Mouse (Mus musculus) left cerebral cortex, adult 2 months (tissue): ENCODE results near the gene Sirt6. TPM values are rescaled to one million over a fixed set of nuclear protein-coding genes. Genes with fewer than 3 reads are reported as not detected.
"Not testable (repeated sequence)": the region's sequence is repeated elsewhere in the genome, so short reads cannot be mapped to it uniquely, and the experiment has no call there.

ENCODE experiments used
- DNase-seq, 2 experiments: peaks; one replicate each; pipeline ENCODE4 v3.0.0; 2021 to 2022; ENCODE audit warnings: low spot score in 2 of 2, mixed read lengths in 1 of 2; ENCODE audit errors: extremely low spot score in 1 of 2
- H3K27ac ChIP-seq: fragments of 200-600 bp; 2 replicates; pipeline ENCODE4 v1.8.1; 2022
- H3K4me3 ChIP-seq: fragments of 200-600 bp; 2 replicates; pipeline ENCODE4 v1.8.1; 2022
- CTCF ChIP-seq: fragments of 200-600 bp; IDR thresholded peaks from 2 replicates; pipeline ENCODE4 v1.8.1; 2022; ENCODE audit warnings: antibody characterized with exemption, mild to moderate bottlenecking, moderate library complexity
- intact Hi-C: fragments of 180-260 bp; cut with DNase I; formaldehyde crosslinking; loops from one replicate; pipeline ENCODE4 v1.15.1; 2025
- total RNA-seq, 2 experiments: library from RNA; stranded (reverse); gene quantifications; 2 replicates each; pipeline ENCODE4 v1.2.3; 2021

The Sirt6 gene
- total RNA-seq, 2 experiments from 2014 or later, result 26.8 to 28.6 TPM

DNA sequence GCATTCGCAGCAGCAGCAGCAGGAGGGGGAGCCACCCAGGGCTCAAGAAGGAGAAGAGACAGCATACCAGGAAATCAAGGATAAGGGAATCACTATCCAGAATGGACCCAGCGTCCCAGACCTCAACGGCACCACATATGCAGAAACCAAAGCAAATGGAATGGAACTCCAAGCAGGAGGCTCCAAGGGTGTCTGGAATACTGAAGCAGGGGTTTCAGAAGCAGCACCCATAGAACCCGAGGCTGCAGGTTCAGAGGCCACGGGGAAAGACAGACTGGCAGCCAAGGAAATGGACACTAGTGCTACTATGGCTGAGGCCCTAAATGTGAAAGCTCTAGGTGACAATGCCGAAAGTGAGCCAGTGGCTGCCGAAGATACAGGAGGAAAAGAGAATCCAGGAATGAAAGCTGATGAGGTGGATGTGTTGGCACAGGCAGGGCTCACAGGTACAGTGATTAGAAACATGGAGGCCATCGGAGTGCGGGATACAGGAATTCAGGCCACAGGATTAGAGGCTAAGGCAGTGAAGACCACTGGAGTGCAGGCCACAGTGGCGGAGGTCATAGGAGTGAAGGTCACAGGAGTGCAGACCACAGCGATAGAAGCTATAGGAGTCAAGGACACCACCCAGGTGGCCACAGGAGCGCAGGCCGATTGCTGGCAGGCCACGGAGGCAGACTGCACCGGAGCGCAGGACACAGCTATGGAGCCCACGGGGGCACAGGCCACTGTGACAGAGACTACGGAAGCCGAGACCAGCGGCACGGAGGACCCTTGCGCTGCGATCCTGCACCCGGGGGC, 15.3 kb upstream of the Sirt6 start:
- H3K4me3 ChIP-seq, result peak overlapping the region; percentile 95
- peak overlapping the region; percentile 99 for H3K27ac ChIP-seq
- no peak for DNase-seq
- no peak for TF ChIP-seq CTCF
- intact Hi-C loops, result loop anchor here (5.0 to 10.0 kb wide), 2 partner anchors 529 to 982 kb away; partner anchors contain the start of genes 1190007I07Rik and Tdg

DNA sequence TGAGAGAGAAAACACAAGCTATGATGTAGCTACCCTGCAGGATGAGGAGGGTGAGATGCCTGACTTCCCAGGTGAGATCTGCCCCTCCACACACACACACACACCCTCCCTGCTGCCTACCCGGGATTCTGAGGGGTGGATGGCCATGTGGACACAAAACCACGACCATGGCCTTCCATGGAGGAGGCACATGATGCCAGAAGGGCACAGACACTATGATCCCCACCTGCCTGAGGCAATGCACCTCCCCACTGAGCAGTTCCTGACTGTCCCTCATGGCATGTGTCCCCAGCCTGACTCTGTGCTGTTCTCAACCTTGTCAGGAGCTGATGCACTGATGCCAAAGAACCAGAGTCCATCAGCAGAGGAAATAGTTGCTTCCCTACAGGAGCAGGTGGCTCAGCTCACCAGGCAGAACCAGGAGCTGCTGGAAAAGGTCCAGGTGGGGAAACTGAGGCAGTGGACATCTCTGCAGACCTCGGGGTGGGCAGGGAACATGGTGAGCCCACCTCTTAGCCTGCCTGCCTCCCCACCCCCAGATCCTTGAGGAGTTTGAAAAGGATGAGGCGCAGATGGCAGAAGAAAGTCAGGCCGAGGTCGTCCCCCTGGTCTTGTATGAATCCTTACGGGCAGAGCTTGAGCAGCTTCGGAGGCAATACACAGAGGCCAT, 14.5 kb upstream of the Sirt6 start:
- intact Hi-C loops, result loop anchor here (5.0 to 10.0 kb wide), 2 partner anchors 530 to 983 kb away; partner anchors contain the start of genes 1190007I07Rik and Tdg
- H3K27ac ChIP-seq, result peak overlapping the region; percentile 99; the same call in 1 of the 2 replicates
- H3K4me3 ChIP-seq, result peak overlapping the region; percentile 95
- DNase-seq, result no peak
- TF ChIP-seq CTCF, result no peak

DNA sequence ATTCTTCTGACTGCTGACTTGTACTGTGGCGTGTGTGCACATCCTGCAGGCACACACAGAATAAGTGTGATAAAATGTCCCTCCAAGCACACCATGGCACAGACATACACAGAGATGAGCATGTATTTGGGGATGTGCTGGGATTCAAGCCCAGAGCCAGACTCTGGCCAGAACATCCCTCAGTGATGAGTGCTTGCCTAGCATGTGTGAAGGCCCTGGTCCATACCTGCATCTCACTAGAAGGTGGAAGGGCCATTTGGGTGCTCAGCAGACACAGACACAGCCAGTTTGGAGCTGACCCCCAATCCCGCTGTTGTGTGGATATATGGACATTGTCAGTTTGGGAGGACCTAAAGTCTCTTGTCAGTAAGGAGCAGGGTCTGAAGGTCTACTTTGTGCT, 14.0 kb upstream of the Sirt6 start:
- TF ChIP-seq CTCF, result no peak
- intact Hi-C loops, result loop anchor here (5.0 to 10.0 kb wide), 2 partner anchors 531 to 983 kb away; partner anchors contain the start of genes 1190007I07Rik and Tdg
- no peak overlapping the region for H3K4me3 ChIP-seq
- no peak for DNase-seq
- H3K27ac ChIP-seq, result no peak overlapping the region

DNA sequence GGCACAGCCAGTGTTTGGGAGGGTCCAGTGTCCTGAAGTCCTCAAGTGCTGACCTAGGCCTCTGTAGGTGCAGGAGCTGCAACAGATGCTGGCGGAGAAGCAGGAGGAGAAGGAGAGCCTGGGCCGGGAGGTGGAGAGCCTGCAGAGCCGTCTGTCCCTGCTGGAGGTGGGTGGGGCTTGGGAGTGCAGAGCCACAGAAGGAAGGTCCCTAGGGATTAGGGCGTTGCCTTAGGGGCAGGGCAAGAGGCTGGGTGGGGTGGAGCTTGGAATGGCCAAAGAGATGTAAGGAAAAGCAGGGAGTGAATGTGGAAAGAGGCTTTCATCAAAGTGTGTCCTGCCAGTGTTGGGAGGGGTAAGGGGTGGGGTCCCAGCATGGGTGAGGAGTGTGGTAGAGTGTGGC, 13.2 kb upstream of the Sirt6 start:
- not testable (repeated sequence) for H3K4me3 ChIP-seq, H3K27ac ChIP-seq, DNase-seq
- intact Hi-C loops, result loop anchor here (5.0 to 10.0 kb wide), 2 partner anchors 531 to 984 kb away; partner anchors contain the start of genes 1190007I07Rik and Tdg

DNA sequence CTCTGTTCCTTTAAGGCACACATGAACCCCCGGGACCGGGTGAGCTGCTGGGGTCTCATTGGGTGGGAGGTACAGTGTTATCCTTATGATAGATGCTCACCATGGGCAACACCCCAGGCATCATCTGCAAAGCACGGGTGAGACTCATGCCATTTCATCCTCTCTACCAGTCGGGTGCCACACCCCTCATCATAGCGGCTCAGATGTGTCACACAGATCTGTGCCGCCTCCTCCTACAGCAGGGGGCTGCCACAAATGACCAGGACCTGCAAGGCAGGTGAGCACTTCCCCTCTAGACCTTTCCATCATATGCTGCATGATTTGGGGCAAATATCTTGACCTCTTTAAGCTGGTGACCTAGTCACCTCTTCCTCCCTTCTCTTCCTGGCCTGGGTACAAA, 10.5 kb upstream of the Sirt6 start:
- intact Hi-C loops, result no loop called here
- TF ChIP-seq CTCF, result no peak
- H3K27ac ChIP-seq, result no peak overlapping the region
- no peak for DNase-seq
- no peak overlapping the region for H3K4me3 ChIP-seq

DNA sequence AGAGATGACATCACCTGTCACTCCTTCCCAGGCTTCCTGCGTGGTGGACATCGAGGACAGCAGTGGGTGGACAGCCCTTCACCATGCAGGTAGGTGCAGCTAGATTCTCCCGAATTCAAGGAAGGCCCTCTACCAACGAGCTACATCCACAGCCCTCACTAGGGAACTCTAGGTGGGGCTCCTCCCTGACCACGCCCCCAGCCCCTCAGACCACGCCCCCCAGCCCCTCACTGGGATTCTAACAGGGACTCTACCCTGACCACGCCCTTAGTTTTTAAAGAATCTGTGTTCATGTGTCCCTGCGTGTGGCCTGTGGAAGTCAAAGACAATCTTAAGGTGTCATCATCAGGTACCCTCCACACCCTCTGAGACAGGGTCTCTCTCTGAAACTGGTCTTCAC, 8.7 kb upstream of the Sirt6 start:
- no peak overlapping the region for H3K27ac ChIP-seq
- no peak for TF ChIP-seq CTCF
- no peak overlapping the region for H3K4me3 ChIP-seq
- intact Hi-C loops, result no loop called here
- no peak for DNase-seq

DNA sequence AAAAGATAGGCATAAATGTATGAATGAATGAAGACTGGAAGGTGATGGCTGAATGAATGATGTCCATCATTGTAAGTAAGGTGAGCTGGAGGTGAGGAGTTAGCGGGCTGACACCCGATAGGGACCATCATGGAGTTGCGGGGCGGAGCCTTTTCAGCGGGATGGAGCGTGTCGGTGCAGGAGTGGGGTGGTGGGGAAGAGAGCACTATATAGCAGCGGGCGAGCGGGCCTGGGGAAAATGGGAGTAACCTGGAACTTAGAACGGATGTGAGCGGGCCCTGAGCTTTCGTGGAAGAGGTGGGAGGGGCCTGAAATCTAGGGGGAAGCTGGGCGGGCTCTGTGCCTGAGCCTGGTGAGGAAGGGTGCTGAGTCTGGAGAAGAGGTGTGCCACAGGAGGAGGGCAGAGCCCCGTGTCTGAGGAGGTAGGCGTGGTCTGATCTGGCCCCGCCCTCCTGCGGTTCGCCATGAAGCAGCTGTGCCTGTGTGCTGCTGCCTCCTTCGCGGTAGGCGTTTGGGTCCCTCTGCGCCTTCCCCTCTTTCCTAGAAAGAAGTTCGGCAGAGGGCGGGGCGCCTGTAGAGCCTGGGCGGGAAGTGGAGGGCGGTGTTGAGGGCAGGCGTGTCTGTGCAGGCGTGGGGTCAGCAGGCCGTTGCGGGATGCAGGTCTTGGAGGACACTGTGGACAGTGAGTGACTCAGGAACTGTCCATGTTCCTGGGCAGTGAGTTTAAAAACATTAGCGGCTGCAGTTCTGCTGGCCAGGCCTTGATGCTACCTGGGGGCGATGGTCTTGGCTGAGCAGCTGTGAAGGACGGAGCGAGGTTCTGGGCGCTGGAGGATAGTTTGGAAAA, 5.9 kb upstream of the Sirt6 start:
- intact Hi-C loops, result no loop called here
- Histone ChIP-seq H3K4me3 (peak overlapping the region; percentile 54), H3K27ac (peak overlapping the region; percentile 37)
- no peak for TF ChIP-seq CTCF
- peak; percentile 82 to 85 for DNase-seq

DNA sequence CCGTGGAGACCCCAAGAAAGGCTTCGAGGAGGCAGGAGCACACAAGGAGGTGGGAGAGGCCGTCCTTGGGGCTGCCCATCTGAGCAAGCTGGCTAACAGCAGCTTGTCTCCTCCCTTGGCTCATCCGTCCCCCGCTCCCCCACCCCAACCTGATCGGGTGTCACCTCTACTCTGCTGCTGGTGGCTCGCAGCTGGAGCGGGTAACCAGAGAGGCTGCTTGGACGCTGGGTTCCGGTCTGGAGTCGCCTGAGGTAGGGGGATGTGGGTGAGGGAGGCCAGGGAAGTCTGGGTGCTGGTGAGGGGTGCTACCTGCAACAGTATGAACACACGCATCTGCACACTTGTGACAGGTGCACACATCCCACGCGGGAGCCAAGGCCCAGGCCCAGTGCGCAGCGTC, 793 bp upstream of the Sirt6 start, which contains the start of gene Ankrd24:
TSS of gene Ankrd24 (plus strand) at position 151 of the 400 bp plus-strand sequence.
- peak within 1 kb of the TSS; percentile 73 for H3K4me3 ChIP-seq
- H3K27ac ChIP-seq, result peak within 1 kb of the TSS; percentile 89
- DNase-seq, result no peak
- TF ChIP-seq CTCF, result no peak
- intact Hi-C loops, result no loop called here

DNA sequence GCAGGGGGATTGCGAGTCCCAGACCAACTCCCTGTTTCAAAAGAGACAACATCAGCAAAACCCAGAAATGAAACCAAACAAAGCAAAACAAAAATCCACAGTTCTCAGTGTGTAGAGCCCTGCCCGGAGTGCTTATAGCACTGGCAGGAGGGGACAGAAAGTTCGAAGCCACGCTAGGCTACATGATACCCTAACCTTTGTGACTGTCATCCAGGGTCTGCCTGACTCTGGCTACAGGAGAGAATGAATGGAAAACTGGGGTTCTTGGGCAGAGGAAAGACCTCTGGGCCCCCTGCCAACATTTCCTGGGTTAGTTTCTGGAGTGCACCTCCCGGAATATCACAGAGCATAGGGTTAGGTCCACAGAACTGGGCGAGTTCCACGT, 231 bp upstream of the Sirt6 start:
- no peak for DNase-seq
- TF ChIP-seq CTCF, result no peak
- peak overlapping the region; percentile 89 for H3K27ac ChIP-seq
- intact Hi-C loops, result loop anchor here (2.0 kb wide), 1 partner anchor 21 kb away; the partner anchor contains the start of gene BC025920
- H3K4me3 ChIP-seq, result peak overlapping the region; percentile 73

DNA sequence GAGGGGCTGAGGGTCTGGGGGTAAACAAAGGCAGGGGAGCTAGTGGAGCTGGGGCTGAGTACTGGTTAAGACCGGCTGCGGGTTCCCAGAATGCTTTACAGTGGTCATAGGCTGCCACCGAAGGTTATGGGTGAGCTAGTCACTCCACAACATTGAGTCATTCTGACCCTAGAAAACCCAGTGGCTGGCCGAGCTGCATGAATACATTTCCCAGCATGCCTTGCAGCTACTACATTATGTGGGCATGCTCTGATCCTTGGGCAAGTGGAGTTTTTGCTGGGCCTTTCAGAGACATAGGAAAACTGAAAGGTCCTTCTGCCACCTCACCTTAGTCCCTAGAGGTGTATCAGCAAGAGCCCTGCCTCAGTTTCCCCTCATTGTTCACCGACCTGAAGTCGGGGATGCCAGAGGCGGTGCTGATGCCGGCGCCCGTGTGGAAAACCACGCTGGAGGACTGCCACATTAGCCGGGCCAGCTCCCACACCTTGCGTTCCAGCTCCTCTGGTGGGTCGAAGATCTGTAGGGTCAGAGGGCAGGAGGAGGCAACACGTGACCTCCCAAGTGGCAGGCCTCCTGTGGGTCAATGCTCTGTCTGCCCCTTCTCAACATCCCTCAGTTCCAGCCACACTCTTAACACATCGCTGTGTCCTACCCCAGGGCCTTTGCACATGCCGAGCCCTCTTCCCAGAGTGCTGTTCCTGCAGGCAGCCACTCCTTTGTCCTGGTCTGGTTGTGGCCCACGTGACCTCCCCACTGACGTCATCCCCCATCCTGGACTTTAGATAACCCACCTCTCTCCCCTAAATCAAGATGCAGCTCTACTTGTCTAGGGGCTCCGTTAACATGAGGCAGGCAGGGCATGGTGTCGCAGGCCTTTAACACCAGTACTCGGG, 1.2 kb downstream of the Sirt6 start:
- no peak for TF ChIP-seq CTCF
- Histone ChIP-seq H3K4me3 (peak overlapping the region; percentile 73), H3K27ac (peak overlapping the region; percentile 89)
- intact Hi-C loops, result loop anchor here (2.0 kb wide), 1 partner anchor 20 kb away; the partner anchor contains the start of gene BC025920
- DNase-seq, result no peak
